Mouse (Mus musculus): ENCODE measurements around the gene Crybb2.

DNA sequence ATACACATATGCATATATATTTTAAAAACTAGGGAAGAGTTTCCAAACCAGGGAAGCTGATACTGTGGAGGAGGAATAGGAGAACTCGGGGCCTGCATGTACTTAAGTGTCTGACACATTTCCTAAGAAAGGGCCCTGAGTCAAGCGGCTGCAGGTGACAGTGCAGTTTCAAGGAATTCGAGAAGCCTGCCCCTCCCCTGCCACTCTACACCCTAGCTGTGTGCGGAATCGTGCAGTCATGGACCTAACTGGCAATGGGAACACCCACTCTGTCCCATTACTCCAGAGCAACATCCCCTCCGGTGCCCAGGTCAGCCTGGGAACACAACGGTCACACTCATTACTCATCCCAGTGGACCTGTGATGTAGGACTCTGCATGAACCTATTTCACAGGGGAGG lies 36.7 kb upstream of the Crybb2 start:
- TF ChIP-seq HCFC1 (IDR thresholded peaks at IDR 0.05; ENCODE audit: borderline replicate concordance, insufficient read depth, low read length) (no peak), ZC3H11A (IDR thresholded peaks at IDR 0.05; ENCODE audit: borderline replicate concordance, low read depth, low read length) (no peak), ZNF384 (IDR thresholded peaks at IDR 0.05; ENCODE audit: low read depth, low read length) (no peak), MAFK (IDR thresholded peaks at IDR 0.05; ENCODE audit: insufficient read depth, low read depth, low read length) (no peak), CHD2 (IDR thresholded peaks at IDR 0.05; ENCODE audit: low read depth, low read length) (no peak)

Measured in ES-E14 (cell line).